Mouse (Mus musculus) lung, postnatal 0 days (tissue): ENCODE measurements around the gene Cdk19. TPM values are rescaled to one million over a fixed set of nuclear protein-coding genes. Genes with fewer than 3 reads are reported as not detected.
"Not testable (repeated sequence)": the region's sequence is repeated elsewhere in the genome, so short reads cannot be mapped to it uniquely, and the experiment has no call there.

Experiments
- ATAC-seq: fragments of 200-750 bp; cut with Nextera tagmentation; 2 replicates; pipeline ENCODE4 v1.8.0; 2017; ENCODE audit warnings: moderate library complexity
- DNase-seq: peaks from one replicate; pipeline ENCODE4 v3.0.0-alpha.2; 2016; ENCODE audit warnings: low spot score
- H3K27ac ChIP-seq: fragments of 300-500 bp; sonication (generic); 2 replicates; pipeline ENCODE4 v1.5.1; 2014; ENCODE audit warnings: antibody characterized with exemption, mild to moderate bottlenecking, low read length, mixed read lengths
- H3K27me3 ChIP-seq: fragments of 300-500 bp; sonication (generic); replicated peaks from 2 replicates; pipeline ENCODE4 v1.6.1; 2014; ENCODE audit warnings: low read length, mixed read lengths; ENCODE audit not compliant: insufficient read depth
- H3K36me3 ChIP-seq: fragments of 300-500 bp; sonication (generic); 2 replicates; pipeline ENCODE4 v1.6.1; 2014; ENCODE audit warnings: low read length, mixed read lengths; ENCODE audit not compliant: insufficient read depth
- H3K4me1 ChIP-seq: fragments of 300-500 bp; sonication (generic); 2 replicates; pipeline ENCODE4 v1.6.1; 2014; ENCODE audit warnings: antibody characterized with exemption, low read depth, low read length, mixed read lengths; ENCODE audit not compliant: insufficient read depth
- H3K4me2 ChIP-seq: fragments of 300-500 bp; sonication (generic); replicated peaks from 2 replicates; pipeline ENCODE4 v1.6.1; 2014; ENCODE audit warnings: low read depth, mild to moderate bottlenecking, low read length, moderate library complexity, mixed read lengths
- H3K4me3 ChIP-seq: fragments of 300-500 bp; sonication (generic); 2 replicates; pipeline ENCODE4 v1.5.1; 2014; ENCODE audit warnings: low read depth, low read length
- H3K9ac ChIP-seq: fragments of 300-500 bp; sonication (generic); replicated peaks from 2 replicates; pipeline ENCODE4 v1.6.1; 2014; ENCODE audit warnings: low read depth, mild to moderate bottlenecking
- H3K9me3 ChIP-seq: fragments of 300-500 bp; sonication (generic); 2 replicates; pipeline ENCODE4 v1.6.1; 2016; ENCODE audit warnings: low read length, mixed read lengths
- CTCF ChIP-seq: IDR thresholded peaks from 2 replicates; pipeline ENCODE4 v1.5.1; 2016; ENCODE audit warnings: antibody characterized with exemption, mild to moderate bottlenecking
- EP300 ChIP-seq: IDR thresholded peaks from 2 replicates; pipeline ENCODE4 v1.6.1; 2016; ENCODE audit warnings: antibody characterized with exemption, mild to moderate bottlenecking, control low read depth
- WGBS: fragments of 180-500 bp; shearing (Covaris S2); extraction: QIAGEN DNeasy Blood & Tissue Kit; methylation state at CpG from one replicate; pipeline ENCODE4 v1.1.7; 2014; 5-methylcytosine and 5-hydroxymethylcytosine counted together
- polyA plus RNA-seq: library from polyadenylated mRNA; unstranded; fragments of >200 nt; fragmentation: Nextera tagmentation; extraction: Ambion mirVana; gene quantifications from 2 replicates; pipeline ENCODE4 v1.2.1, GENCODE M21; 2015

The Cdk19 gene
- polyA plus RNA-seq, 1 experiment from 2014 or later, result 6.7 TPM

DNA sequence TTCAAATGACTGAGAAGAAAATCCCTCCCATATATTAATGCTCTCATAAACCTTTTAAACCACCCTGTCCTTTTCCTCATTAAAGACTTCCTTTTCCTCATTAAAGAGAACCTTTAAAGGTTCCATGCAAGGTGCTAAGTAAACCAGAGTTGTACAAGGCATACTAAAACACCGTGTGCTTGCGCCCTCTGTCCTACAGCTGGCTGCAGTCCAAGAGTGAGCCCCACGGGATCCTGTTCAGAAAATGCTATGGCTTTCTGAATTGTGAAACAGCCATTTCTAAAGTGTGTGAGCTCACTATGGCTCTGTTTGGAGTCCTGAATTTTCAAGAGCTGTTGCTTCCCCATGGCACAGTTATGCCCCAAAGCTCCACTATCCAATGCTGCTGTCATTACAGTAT lies 191.3 kb downstream of the Cdk19 start:
- TF ChIP-seq EP300, result no peak
- TF ChIP-seq CTCF, result no peak
- no peak overlapping the region for H3K9ac ChIP-seq
- H3K27me3 ChIP-seq, result no peaks in the 10 kb centered on the region
- H3K27ac ChIP-seq, result no peak overlapping the region
- H3K4me2 ChIP-seq, result no peak overlapping the region
- peak; percentile 17 for DNase-seq
- H3K36me3 ChIP-seq, result no peaks in the 10 kb centered on the region
- 26% methylated on average over 3 of the region's 3 CpGs for WGBS
- H3K4me1 ChIP-seq, result no peaks in the 10 kb centered on the region
- no peak overlapping the region for H3K4me3 ChIP-seq
- no peaks in the 10 kb centered on the region for H3K9me3 ChIP-seq
- ATAC-seq, result no peak

DNA sequence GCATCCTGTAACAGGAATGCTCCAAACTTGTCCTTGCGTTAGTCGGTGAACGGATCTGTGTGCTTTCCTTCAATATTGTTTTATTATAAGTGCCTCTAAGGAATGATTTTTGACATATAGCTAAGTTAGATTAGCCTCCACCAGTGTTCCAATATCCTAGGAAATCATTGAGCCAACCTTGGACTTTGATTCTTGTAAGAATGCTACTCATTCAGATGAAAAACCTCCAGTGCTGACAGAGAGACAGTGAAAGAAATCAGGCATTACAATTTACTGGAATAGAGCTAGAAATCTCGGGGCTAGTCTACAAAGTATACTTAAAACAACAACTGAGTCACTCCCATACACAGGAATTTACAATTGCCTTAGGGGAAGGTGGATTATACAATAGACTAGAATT lies 193.2 kb downstream of the Cdk19 start:
- not testable (repeated sequence) for H3K36me3 ChIP-seq, ATAC-seq, H3K27me3 ChIP-seq, H3K27ac ChIP-seq, H3K4me2 ChIP-seq, H3K4me3 ChIP-seq, H3K9ac ChIP-seq, H3K9me3 ChIP-seq, H3K4me1 ChIP-seq, DNase-seq
- WGBS, result 89% methylated on average over 4 of the region's 4 CpGs

Other genes starting within 250 kb of the Cdk19 start
- 7.3 and 8.7 TPM in 2 replicates for gene Slc16a10, start 197.3 kb upstream of the Cdk19 start, polyA plus RNA-seq
- 19.0 and 20.4 TPM in 2 replicates for gene Rpf2, start 92.5 kb upstream of the Cdk19 start, polyA plus RNA-seq
- 35.2 and 40.0 TPM in 2 replicates for gene Gtf3c6, start 81.5 kb upstream of the Cdk19 start, polyA plus RNA-seq
- gene Amd1, start 37.4 kb upstream of the Cdk19 start, polyA plus RNA-seq, result 25.5 and 27.3 TPM in 2 replicates
- not detected in 2 replicates for gene Slc22a16, start 230.8 kb downstream of the Cdk19 start, polyA plus RNA-seq